Mouse (Mus musculus): ENCODE measurements around the gene Mak. TPM values are rescaled to one million over a fixed set of nuclear protein-coding genes. Genes with fewer than 3 reads are reported as not detected.

Mak gene
- total and polyA plus RNA-seq, 2 experiments from 2014 or later = 1.9 to 2.3 TPM

DNA sequence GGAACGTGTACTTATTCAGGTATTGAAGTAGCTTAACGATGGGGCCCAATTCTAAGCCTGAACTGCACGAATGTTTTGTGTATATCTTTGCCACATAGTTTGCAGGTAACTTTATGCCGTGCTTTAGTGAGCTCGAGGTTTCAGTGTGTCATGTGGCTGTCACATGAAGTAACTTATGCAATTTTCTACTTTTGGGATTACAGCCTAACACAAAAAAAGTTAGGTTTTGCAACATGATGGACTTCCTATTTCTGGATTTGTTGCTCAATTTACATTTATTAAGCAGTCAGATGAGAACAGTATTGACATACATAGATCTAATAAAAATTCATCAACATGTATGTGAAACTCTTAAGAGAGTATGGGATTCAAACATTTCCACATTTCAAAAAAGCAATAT is 5.7 kb downstream of the Mak start:
- no peak for TF ChIP-seq CTCF (IDR thresholded peaks at IDR 0.05; ENCODE audit: low read depth)
- Histone ChIP-seq H3K4me3 (ENCODE audit: low read depth, low read length) (no peak overlapping the region), H3K27me3 (ENCODE audit: insufficient read depth, low read length) (no peaks in the 10 kb centered on the region), H3K27ac (ENCODE audit: low read depth, low read length) (no peak overlapping the region), H3K4me1 (ENCODE audit: insufficient read depth) (no peaks in the 10 kb centered on the region), H3K36me3 (ENCODE audit: insufficient read depth) (no peaks in the 10 kb centered on the region), H3K4me2 (ENCODE audit: low read depth) (no peak overlapping the region), H3K9me3 (ENCODE audit: low read length) (no peaks in the 10 kb centered on the region), H3K9ac (no peak overlapping the region)
- no peak for DNase-seq
- ATAC-seq = no peak
- 71% methylated on average over 5 of the region's 5 CpGs for WGBS

DNA sequence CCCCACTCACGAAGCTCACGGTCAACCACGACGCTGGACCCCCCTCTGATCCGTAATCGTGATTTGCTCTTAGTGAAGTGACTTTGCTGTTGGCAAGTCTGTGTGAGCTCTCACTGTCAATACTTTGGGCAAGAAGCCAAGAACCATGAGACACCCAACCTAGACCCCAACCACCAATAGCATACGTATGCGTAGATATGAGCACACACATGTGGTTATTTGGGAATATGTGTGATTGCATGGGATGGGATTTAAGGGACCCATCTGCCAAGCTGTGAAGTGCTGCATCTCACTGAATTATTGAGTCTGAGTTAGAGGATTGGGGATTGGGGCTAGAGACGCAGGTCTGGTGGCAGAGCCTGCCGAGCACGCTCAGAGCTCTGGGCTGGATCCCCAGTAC is 7.9 kb downstream of the Mak start:
- DNase-seq (peak; percentile 16), ATAC-seq (peak; percentile 90)
- Histone ChIP-seq H3K9me3 (ENCODE audit: low read length) (no peaks in the 10 kb centered on the region), H3K4me3 (ENCODE audit: low read depth, low read length) (no peak overlapping the region), H3K27ac (ENCODE audit: low read depth, low read length) (no peak overlapping the region), H3K27me3 (ENCODE audit: insufficient read depth, low read length) (no peaks in the 10 kb centered on the region), H3K4me2 (ENCODE audit: low read depth) (no peak overlapping the region), H3K4me1 (ENCODE audit: insufficient read depth) (no peaks in the 10 kb centered on the region), H3K9ac (no peak overlapping the region), H3K36me3 (ENCODE audit: insufficient read depth) (no peaks in the 10 kb centered on the region)
- no peak for TF ChIP-seq CTCF (IDR thresholded peaks at IDR 0.05; ENCODE audit: low read depth)
- WGBS = 73% methylated on average over 11 of the region's 11 CpGs

DNA sequence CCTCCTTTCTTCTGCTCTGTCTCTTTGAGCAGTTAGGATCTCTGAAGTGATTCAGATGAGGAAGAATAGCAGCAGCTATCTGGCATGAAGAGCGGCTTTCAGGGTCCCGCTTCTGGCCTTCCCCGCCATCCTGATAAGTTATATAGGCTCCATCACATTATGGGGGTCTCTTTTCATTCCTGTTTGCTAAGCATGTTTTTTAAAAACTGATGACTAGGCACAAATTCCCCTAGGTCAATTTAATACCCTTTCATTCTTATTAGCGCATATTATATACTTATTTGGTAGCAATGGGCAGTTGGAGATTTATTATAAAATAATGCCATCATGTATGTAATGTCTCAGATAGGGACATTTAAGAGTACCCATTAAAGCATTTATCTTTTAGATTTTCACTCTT is 11.9 kb downstream of the Mak start:
- H3K27me3 ChIP-seq (ENCODE audit: insufficient read depth, low read length) = no peaks in the 10 kb centered on the region
- TF ChIP-seq CTCF (IDR thresholded peaks at IDR 0.05; ENCODE audit: low read depth) = no peak
- H3K4me3 ChIP-seq (ENCODE audit: low read depth, low read length) = no peak overlapping the region
- no peak overlapping the region for H3K27ac ChIP-seq (ENCODE audit: low read depth, low read length)
- no peak overlapping the region for H3K4me2 ChIP-seq (ENCODE audit: low read depth)
- DNase-seq (no peak), ATAC-seq (no peak)
- no peaks in the 10 kb centered on the region for H3K36me3 ChIP-seq (ENCODE audit: insufficient read depth)
- WGBS = 96% methylated on average over 4 of the region's 4 CpGs
- H3K9me3 ChIP-seq (ENCODE audit: low read length) = no peaks in the 10 kb centered on the region
- no peaks in the 10 kb centered on the region for H3K4me1 ChIP-seq (ENCODE audit: insufficient read depth)
- H3K9ac ChIP-seq = no peak overlapping the region

DNA sequence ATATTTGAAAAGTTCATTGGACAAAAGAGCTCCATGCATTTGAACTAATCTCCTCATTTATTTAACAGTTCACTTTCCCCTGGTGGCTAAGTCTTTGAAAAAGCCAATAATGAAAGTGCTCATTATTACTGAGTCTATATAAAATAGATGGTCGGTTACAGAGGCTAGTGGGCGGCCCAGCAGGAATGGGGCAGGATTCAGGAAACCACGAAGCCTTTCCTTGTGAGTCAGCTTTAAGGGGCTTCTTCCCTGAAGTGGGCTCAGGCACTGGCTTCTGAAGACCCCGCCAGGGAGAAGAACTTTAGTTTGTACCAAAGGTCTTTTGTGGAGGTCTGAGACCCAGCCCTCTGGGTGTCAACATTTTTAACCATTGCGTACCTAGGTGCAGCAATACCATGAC is 27.5 kb downstream of the Mak start:
- 9% methylated on average over 5 of the region's 5 CpGs for WGBS
- H3K27ac ChIP-seq (ENCODE audit: low read depth, low read length) = no peak overlapping the region
- H3K4me2 ChIP-seq (ENCODE audit: low read depth) = no peak overlapping the region
- no peaks in the 10 kb centered on the region for H3K36me3 ChIP-seq (ENCODE audit: insufficient read depth)
- H3K9me3 ChIP-seq (ENCODE audit: low read length) = no peaks in the 10 kb centered on the region
- no peak overlapping the region for H3K4me3 ChIP-seq (ENCODE audit: low read depth, low read length)
- DNase-seq = no peak
- TF ChIP-seq CTCF (IDR thresholded peaks at IDR 0.05; ENCODE audit: low read depth) = no peak
- ATAC-seq = no peak
- no peak overlapping the region for H3K9ac ChIP-seq
- no peaks in the 10 kb centered on the region for H3K4me1 ChIP-seq (ENCODE audit: insufficient read depth)
- no peaks in the 10 kb centered on the region for H3K27me3 ChIP-seq (ENCODE audit: insufficient read depth, low read length)

DNA sequence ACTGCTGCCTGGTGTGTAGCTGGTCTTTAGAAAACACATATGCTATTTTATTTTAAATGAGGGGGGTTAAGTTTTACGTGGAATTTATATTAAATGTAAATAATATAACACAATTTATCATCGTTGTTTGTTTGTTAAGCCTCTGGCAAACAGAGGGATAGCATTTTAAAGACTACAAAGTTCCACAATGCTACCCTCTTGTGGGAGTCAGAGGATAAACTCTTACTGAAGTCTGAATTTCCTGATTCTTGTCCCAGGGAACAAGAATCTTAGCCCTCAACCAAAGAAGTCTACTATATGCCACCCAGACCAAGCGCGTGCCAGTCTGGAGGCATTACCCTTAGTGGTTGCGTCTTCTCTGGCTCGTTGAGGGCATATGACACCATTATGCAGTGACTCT is 32.2 kb downstream of the Mak start:
- peak; percentile 45; the same call in 1 of the 2 replicates for TF ChIP-seq CTCF (IDR thresholded peaks at IDR 0.05; ENCODE audit: low read depth)
- ATAC-seq (no peak), DNase-seq (peak; percentile 3)
- H3K4me3 ChIP-seq (ENCODE audit: low read depth, low read length) = no peak overlapping the region
- no peak overlapping the region for H3K9ac ChIP-seq
- no peak overlapping the region for H3K27ac ChIP-seq (ENCODE audit: low read depth, low read length)
- H3K36me3 ChIP-seq (ENCODE audit: insufficient read depth) = no peaks in the 10 kb centered on the region
- 87% methylated on average over 6 of the region's 6 CpGs for WGBS
- H3K27me3 ChIP-seq (ENCODE audit: insufficient read depth, low read length) = no peaks in the 10 kb centered on the region
- H3K9me3 ChIP-seq (ENCODE audit: low read length) = no peaks in the 10 kb centered on the region
- no peak overlapping the region for H3K4me2 ChIP-seq (ENCODE audit: low read depth)
- H3K4me1 ChIP-seq (ENCODE audit: insufficient read depth) = no peaks in the 10 kb centered on the region

DNA sequence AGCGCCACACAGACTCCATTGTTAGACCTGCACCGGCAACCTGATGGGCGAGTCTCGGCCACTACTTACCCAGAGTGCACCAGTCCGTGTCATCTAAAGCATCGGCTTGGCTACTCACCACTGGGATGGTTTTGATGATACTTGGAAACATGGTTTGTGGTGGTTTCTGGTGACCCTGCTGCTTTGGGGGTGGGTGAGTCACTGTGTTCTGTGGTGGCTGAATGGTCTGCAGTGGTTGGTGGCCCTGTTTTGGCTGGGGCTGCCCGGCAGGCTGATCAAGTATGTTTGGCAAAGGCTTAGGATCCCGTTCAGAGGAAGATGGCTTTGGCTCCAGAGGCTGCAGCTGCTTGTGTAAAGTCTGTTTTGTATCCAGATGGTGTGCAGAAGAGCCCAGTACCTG is 33.6 kb downstream of the Mak start:
- no peaks in the 10 kb centered on the region for H3K9me3 ChIP-seq (ENCODE audit: low read length)
- no peak overlapping the region for H3K9ac ChIP-seq
- no peaks in the 10 kb centered on the region for H3K4me1 ChIP-seq (ENCODE audit: insufficient read depth)
- no peak for DNase-seq
- no peak overlapping the region for H3K4me3 ChIP-seq (ENCODE audit: low read depth, low read length)
- H3K27me3 ChIP-seq (ENCODE audit: insufficient read depth, low read length) = no peaks in the 10 kb centered on the region
- ATAC-seq = no peak
- no peak overlapping the region for H3K4me2 ChIP-seq (ENCODE audit: low read depth)
- H3K36me3 ChIP-seq (ENCODE audit: insufficient read depth) = no peaks in the 10 kb centered on the region
- TF ChIP-seq CTCF (IDR thresholded peaks at IDR 0.05; ENCODE audit: low read depth) = no peak
- no peak overlapping the region for H3K27ac ChIP-seq (ENCODE audit: low read depth, low read length)
- 89% methylated on average over 8 of the region's 8 CpGs for WGBS

DNA sequence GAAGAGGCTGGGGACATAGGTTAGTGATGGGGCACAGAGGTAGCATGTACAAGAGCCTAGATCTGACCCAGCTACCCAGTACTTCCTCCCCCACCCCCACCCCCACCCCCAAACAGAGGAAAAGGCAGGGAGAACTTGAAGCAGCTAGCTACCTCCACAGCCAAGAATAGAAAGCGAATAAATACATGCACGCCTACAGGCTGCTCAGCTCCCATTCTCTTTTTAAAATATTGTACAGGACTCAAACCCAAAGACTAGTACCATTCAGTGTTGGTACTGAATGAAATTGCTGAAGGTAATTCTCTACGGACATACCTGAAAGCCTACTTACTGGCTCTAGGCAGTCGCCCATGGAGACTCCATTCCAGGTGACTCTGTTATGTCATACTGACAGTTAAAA is 37.0 kb downstream of the Mak start:
- no peaks in the 10 kb centered on the region for H3K4me1 ChIP-seq (ENCODE audit: insufficient read depth)
- H3K27ac ChIP-seq (ENCODE audit: low read depth, low read length) = no peak overlapping the region
- no peak overlapping the region for H3K4me2 ChIP-seq (ENCODE audit: low read depth)
- WGBS = 93% methylated on average over 4 of the region's 4 CpGs
- H3K27me3 ChIP-seq (ENCODE audit: insufficient read depth, low read length) = no peaks in the 10 kb centered on the region
- no peaks in the 10 kb centered on the region for H3K9me3 ChIP-seq (ENCODE audit: low read length)
- no peak overlapping the region for H3K9ac ChIP-seq
- H3K4me3 ChIP-seq (ENCODE audit: low read depth, low read length) = no peak overlapping the region
- no peaks in the 10 kb centered on the region for H3K36me3 ChIP-seq (ENCODE audit: insufficient read depth)
- ATAC-seq (no peak), DNase-seq (no peak)
- TF ChIP-seq CTCF (IDR thresholded peaks at IDR 0.05; ENCODE audit: low read depth) = no peak

DNA sequence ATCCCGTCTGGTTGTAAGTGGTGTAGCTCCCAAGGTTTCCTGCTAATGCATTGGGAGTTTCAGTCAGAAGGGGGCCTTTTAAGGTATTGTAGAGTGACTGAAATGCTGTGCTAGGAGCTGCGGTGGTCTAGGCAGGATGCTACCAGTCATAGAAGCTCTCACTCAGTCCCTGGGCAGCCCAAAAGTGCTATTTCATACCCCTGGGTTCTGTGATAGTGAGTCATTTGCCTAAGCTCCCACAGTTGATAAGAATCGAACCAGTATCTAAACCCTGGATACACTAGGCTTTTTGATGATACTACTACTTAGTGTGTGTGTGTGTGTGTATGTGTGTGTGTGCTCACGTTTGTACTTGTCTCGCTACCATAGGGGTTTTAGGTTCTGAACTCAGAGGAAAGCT is 49.4 kb downstream of the Mak start:
- 82% methylated on average over 5 of the region's 5 CpGs for WGBS
- no peak overlapping the region for H3K4me2 ChIP-seq (ENCODE audit: low read depth)
- no peaks in the 10 kb centered on the region for H3K4me1 ChIP-seq (ENCODE audit: insufficient read depth)
- no peaks in the 10 kb centered on the region for H3K36me3 ChIP-seq (ENCODE audit: insufficient read depth)
- no peak overlapping the region for H3K27ac ChIP-seq (ENCODE audit: low read depth, low read length)
- no peaks in the 10 kb centered on the region for H3K9me3 ChIP-seq (ENCODE audit: low read length)
- DNase-seq = no peak
- no peak overlapping the region for H3K9ac ChIP-seq
- H3K27me3 ChIP-seq (ENCODE audit: insufficient read depth, low read length) = no peaks in the 10 kb centered on the region
- TF ChIP-seq CTCF (IDR thresholded peaks at IDR 0.05; ENCODE audit: low read depth) = no peak
- no peak for ATAC-seq
- H3K4me3 ChIP-seq (ENCODE audit: low read depth, low read length) = no peak overlapping the region

Measured in forebrain, postnatal 0 days (tissue).